Mouse (Mus musculus) activated CD4-positive, CD25-positive, alpha-beta regulatory T cell, adult 4 months (primary cell): Measurements from ENCODE around the gene Slc24a3. TPM values are rescaled to one million over a fixed set of nuclear protein-coding genes. Genes with fewer than 3 reads are reported as not detected.

Source experiments
- ATAC-seq: one replicate; pipeline ENCODE4 v1.8.0; 2017
- polyA plus RNA-seq, 2 experiments: library from polyadenylated mRNA; unstranded; fragments of 100-300 nt; shearing (Covaris generic); gene quantifications; one replicate each; pipeline ENCODE4 v1.2.1; 2017

Slc24a3 gene
- polyA plus RNA-seq, 2 experiments from 2014 or later = 0.56 to 0.76 TPM

DNA sequence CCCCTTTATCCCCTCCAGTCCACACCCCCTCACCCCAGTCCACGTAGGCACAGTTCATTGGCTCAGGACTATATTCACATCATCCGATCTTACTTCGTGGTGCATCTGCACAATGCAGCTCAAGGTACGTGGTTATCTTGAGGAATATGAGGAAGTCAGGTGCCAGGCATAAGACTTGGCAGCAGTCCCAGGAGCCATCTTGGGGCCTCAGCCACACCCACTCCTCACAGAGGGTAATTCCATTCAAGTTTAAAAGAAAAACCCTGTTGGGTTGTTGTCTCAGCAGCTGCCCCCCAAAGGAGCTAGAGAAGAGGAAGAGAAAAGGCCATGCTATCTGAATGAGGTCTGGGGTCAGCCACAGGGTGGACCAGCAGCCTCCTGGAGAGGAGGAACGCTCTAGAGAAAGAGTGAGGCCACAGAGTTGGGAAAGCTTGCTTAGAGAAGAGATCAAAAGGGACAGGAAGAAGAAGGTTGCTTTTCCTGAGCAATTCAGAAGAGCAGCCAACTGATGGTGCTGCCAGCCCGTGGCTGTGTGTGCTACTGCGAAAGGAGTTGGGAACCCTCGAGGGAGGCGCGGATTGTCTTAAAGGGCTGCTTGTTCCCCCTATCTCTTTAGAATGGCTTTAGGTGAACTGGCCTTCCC lies 523.9 kb downstream of the Slc24a3 start:
- ATAC-seq = no peak
